Mouse (Mus musculus) stomach, postnatal 0 days (tissue): ENCODE measurements around the gene Ccl24.

Experiments
- CTCF ChIP-seq: IDR thresholded peaks from 2 replicates; pipeline ENCODE4 v1.5.1; 2016; ENCODE audit warnings: antibody characterized with exemption, low read depth, mild to moderate bottlenecking, moderate library complexity
- EP300 ChIP-seq: optimal IDR thresholded peaks from 2 replicates; pipeline ENCODE3; 2016; ENCODE audit warnings: antibody characterized with exemption

DNA sequence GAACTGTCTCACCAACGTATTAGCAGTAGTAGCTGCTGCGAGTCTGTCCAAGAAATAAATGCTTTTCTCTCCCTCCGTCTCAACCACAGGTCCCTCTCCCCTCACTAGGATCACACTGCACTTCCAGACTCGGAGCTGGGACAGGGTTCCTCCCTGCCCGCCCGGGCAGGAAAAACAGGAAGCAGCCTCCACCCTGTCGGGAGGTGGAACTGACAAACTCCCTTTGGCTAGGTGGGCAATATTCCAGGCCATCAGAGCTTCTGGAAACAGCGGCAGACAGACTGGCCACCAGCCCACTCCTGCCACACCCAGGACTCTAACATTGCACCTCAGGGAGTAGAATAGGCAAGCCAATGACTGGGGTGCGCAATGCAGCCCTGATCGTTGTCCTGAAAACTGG lies 39.4 kb downstream of the Ccl24 start:
- TF ChIP-seq CTCF, result no peak
- TF ChIP-seq EP300, result no peak
